Mouse (Mus musculus) heart, adult 9 months (tissue): ENCODE data around the gene Nid1.

ENCODE experiments used
- DNase-seq, 2 experiments: peaks; one replicate each; pipeline ENCODE4 v3.0.0; 2022; ENCODE audit warnings: low spot score in 2 of 2

The Nid1 gene

DNA sequence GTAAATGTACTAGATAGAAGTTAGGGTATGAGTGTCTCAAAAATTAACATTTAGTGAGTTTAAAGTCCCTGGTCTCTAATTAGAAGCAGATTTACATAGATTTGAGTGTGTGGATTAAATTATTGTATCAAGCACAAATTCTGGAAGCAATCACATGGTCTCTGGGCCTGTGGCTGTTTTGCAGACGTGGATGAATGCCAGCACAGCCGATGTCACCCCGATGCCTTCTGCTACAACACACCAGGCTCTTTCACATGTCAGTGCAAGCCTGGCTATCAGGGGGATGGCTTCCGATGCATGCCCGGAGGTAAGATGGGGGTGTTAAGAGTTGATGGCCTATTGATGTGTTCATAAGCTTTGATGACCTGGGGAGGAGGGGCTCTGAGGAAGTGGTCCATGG is 52.5 kb downstream of the Nid1 start:
- DNase-seq: no peak

GRCm38 (mm10) chr13:13492151-13492550 is 54.8 kb downstream of the Nid1 start:
- peak; percentile 52 for DNase-seq

- no peak for DNase-seq
Measured at GRCm38 (mm10) chr13:13493517-13493916, 56.2 kb downstream of the Nid1 start.

DNA sequence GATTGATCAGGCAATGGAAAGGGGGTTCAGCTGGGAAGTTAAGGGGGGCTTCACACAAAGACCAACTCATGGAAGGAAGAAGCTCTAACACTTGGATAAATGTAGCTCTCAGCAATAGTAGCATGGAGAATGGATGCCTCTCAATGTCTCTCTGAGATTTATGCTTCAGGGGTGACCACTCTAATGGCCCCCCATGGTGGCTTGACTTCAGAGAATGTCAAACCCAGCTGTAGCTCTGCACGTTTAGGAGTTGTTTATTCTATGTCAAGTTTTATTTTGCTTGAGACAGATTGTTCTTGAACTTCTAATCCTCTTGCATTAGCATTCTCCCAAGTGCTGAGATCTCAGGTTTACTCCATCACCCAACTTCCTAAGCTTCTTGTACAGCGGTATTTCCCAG is 60.7 kb downstream of the Nid1 start:
- no peak for DNase-seq

DNA sequence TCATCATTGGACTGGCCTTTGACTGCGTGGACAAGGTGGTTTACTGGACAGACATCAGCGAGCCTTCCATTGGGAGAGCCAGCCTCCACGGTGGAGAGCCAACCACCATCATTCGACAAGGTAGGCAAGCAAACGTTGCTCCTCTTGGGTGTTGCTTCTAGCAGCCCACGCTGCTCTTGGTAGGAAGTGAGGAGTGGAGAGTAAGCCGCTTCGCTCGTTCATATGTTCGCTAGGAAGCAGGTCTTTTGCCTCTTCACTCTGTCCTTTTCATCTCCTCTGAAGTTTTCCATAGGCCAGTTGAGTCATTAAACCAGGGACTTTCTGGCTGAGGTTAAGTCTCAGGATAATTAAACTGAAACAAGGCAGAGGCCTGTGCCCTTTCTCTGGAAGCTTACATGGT is 65.1 kb downstream of the Nid1 start:
- no peak for DNase-seq

DNA sequence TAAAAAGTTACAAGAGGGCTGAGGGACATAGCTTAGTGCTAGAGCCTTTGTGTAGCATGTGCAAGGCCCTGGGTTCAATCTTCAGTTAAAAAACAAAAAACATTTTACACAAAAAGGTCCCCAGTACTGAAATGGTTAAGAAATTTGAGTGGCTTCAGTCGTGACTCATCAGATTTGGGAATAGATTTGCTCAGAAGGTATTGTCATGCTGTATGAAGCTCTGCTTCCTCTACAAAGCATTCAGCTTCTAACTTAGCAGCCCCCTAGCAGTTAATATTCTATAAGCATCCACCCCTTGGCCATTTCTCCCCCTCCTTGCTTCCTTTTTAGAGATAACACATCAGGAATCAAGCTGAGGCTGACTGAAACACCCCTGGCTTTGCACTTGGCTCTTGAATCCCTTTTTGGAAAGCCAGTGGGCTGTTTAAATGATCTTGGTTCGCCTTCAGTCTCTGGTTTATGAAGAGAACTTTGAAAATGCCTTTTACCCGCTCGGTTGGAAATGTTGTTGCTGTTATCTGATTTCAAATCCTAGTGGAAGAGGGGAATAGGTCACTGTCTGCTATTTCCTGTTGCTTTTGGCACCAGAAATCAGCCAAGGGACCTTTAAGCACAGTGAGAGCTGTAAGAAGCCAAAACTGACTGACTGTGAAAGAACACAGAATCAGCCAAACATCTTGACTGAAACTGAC is 66.5 kb downstream of the Nid1 start:
- DNase-seq: peak; percentile 68 to 74

DNA sequence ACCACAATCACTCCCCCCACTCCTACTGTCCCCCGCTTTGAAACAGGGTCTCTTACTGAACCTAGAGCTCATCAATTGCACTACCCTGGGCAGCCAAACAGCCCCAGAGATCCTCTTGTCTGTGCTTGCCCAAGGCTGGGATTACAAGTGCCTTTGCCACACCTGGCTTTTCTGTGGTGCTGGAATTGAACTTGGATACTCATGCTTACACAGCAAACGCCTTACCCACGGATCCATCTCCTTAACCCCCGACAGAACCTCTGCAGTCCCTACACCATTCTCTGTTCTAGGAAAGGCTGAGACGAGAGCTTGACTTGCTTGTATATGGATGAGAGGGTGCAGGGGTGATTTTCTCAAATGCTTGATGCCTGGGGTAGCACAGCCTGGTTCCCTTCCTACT is 67.7 kb downstream of the Nid1 start:
- DNase-seq: no peak

DNA sequence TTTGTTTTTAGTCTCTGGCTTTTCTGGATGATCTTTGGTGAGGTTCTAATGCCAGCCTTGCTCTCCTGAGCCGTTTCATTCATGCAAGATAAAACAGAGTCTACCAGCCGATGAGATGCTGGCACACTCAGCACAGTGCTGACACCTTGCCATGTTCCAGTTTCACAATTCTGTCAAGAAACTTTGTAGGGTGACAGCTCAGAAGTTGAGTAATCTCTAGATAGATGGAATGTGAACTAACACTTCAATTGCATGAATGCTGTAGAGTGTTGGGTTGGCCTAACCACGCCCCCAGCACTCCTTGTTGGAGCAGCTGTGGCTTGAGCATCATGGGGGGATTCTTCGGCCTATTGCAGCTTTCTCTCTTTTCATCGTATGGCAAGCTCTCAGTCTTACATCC is 69.2 kb downstream of the Nid1 start:
- no peak for DNase-seq

DNA sequence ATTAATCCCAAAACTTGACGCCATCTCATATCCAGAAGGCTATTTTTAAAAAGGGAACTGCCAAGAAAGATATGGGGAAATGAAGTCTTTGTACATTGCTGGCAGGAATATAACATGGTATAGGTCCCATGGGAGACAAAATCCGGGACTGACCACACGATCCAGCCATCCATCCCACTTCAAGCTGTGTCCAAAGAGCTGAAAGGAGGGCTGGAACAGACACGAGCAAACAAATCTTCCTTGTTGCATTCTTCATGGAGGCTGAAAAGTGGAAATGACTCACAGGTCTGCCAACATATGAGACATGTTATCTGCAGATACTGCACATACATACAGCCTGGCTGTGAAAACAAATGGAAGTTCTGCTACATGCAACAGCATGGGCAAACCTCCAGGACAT is 77.5 kb downstream of the Nid1 start:
- DNase-seq: no peak

GRCm38 (mm10) chr13:13516376-13517225 is 79.2 kb downstream of the Nid1 start:
- DNase-seq: peak; percentile 54 to 87

GRCm38 (mm10) chr13:13518114-13518513 is 80.8 kb downstream of the Nid1 start:
- DNase-seq: no peak

- no peak for DNase-seq
Measured at GRCm38 (mm10) chr13:13520436-13520835, 83.1 kb downstream of the Nid1 start.

DNA sequence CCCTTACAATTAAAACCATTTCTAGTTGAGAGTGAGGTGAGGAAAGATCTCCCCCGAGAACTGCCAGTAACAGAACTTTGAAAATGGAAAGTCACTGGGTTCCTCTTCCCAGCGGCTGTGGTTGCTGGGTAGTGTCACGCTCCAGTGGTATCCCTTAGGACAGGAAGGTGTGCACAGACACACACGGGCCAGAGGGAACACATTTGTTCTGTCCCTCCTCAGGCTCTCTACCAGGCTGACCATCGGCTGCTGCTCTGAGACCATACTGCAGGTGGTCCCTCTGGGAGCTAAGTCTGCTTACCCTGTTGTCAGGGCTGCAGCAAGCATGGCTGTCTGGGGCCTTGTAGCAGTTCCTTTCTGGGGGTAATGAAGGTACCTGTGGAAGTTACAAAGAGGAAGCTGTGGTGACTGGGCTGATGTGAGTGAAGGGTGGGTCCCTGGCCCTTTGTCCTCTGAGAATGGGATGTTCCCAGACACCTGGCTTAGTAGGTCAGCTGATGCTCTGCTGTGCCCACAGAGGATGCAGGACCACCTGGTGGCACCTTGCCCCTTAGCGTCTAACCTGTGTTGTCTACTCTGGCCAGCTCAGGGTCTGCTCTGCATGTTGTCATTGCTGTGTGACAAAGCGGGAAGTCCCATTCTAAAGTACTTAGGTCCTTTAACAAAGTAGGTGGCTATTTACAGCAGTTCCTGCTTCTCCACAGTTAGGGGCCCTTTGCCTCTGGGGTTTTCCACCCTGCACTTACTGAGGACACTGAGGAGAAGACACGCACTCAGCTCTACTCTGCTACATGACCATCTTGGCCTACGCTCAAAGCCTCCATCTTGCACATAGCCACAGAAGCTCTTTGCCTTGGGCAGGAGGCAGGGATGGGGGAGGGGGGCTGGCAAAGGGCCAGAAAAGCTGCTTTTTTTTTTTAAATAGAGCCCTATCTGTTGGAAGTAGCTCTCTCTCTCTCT is 86.6 kb downstream of the Nid1 start:
- no peak for DNase-seq

GRCm38 (mm10) chr13:13525205-13525604 is 87.9 kb downstream of the Nid1 start:
- DNase-seq: no peak

GRCm38 (mm10) chr13:13525877-13526276 is 88.5 kb downstream of the Nid1 start:
- no peak for DNase-seq

- no peak for DNase-seq
Measured at GRCm38 (mm10) chr13:13529115-13529542, 91.8 kb downstream of the Nid1 start.

DNA sequence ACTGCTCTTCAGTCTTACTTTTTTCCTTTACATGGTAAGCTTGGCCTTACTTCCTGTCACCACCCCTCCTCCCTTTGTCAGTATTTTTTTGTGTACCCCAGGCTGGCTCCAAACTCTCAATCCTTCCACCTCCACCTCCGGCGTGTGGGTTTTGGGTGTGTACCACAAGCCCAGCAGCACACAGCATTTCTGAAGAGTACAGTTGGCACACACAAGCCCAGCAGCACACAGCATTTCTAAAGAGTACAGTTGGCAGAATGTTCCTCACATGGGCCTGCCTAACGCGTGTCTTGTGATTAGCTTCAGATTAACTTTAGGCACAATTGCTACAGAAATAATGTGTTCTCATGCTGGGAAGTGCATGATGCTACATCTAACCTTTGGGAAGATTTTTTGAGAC is 93.6 kb downstream of the Nid1 start:
- no peak for DNase-seq

DNA sequence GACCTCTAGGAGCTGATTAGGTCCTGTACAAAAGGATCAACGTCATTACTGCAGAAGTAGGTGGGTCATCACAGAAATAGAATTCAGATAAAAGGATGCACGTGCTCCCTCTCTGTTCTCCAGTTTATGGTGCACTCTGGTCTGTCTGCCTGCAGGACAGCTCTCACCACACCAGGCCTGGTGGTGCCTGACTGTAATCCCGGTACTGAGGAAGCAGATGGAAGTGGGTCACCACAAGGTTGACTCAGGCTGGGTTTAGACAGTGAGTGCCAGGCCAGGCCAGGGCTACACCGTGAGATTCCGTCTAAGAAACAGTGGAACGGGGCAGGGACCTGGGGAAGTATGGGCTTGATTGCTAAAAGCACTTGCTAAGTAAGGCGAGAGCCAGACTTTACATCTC is 94.6 kb downstream of the Nid1 start:
- DNase-seq: no peak

DNA sequence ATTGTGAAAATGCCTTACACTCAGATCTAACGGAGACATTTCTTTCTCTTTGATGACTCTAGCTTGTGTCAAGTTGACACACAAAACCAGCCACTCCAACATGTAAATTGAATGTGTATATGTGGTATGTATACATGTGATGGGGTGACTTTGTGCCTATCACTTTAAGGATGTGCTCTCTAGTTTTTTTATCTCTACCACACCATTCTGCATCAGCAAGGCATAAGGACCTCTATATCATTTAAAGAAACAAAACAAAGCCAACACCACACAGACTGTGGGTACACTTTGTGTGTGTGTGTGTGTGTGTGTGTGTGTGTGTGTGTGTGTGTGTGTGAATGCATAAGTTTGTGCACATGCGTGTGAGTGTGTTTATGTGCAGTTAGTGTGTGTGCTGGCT is 99.2 kb downstream of the Nid1 start:
- no peak for DNase-seq

GRCm38 (mm10) chr13:13537272-13538015 is 100.1 kb downstream of the Nid1 start:
- DNase-seq: no peak

DNA sequence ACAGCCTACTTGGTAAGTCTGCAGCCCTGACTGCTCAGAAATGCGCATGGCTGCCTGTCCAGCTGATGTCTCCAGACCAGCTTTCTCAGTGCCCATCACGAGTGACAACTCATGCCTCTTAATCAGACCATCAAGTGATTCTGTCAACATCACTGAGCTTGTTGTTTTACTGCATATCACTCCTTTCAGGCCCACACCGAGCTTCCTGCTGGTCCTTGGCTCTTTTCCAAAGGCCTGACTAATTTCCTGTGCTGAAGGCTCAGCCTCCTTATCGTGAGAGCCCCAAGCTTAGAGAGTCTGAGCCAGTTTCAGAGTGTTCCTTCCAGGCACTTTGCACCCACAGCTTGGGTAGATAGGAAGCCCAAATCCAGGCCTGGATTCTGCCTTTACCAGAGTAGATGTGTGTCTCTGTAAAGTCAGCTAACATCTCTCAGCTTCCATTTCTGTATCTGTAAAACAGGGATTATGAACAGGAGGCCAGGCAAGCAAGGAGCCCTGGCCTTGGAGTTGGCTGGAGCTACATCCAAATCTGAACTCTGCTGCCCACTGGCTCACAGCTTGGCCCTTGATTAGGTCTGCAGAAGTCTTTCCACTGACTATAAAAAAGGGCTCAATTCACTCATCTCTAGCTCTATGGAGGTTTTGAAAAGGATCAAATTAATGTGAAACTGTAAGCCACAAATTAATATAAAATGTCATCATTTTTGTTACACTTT is 101.4 kb downstream of the Nid1 start:
- peak; percentile 82 to 88 for DNase-seq
